Mouse (Mus musculus): ENCODE measurements around the gene Mmgt2.

Mmgt2 gene

GRCm38 (mm10) chr11:62648591-62649391 is at the start of gene Mmgt2:
Gene Mmgt2, plus strand, starts transcription at chr11:62648664.
- peak; percentile 91 to 96 for DNase-seq

GRCm38 (mm10) chr11:62601732-62602618 is 46.5 kb upstream of the Mmgt2 start:
- peak in 1 of 2 experiments; percentile 28 for DNase-seq

GRCm38 (mm10) chr11:62602619-62603311 is 45.7 kb upstream of the Mmgt2 start:
- peak; percentile 98 for DNase-seq

DNA sequence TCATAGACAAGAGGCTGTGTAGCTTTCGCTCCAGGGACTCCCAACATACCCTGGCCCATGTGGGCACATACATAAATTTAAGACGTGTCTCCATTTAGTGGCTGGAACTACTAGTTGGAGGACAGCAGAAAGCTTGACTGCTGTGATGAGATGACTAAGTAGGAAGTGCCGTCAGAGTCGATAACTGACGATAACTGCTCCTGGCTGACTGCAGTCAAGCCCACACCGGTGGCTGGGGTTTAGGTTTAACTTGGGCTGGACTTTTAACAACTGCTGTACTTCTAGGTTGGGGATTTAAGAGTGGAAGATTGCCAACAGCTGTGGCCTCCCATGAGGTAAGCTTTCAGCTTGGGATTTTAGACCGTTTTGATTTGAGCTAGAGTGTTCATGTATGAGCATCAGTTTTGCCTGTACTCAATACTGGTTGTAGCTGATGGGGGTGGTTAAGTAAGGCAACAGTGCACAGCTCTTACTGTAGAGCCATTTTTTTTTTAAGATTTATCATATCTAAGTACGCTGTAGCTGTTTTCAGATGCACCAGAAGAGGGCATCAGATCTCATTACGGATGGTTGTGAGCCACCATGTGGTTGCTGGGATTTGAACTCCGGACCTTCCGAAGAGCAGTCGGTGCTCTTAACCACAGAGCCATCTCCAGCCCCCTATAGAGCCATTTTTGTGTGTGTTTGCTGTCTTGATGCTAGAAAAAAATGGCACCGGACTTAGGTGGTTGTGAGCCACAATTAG is 45.0 kb upstream of the Mmgt2 start:
- DNase-seq, result peak; percentile 38 to 43

- no peak for DNase-seq
These were observed 44.2 kb upstream of the Mmgt2 start for GRCm38 (mm10) chr11:62604123-62604706.

- DNase-seq, result no peak
These were observed 43.4 kb upstream of the Mmgt2 start for GRCm38 (mm10) chr11:62604886-62605618.

GRCm38 (mm10) chr11:62605619-62606298 is 42.7 kb upstream of the Mmgt2 start:
- no peak for DNase-seq

- peak in 1 of 2 experiments; percentile 24 for DNase-seq
These were observed 41.9 kb upstream of the Mmgt2 start for GRCm38 (mm10) chr11:62606299-62607169.

- no peak for DNase-seq
These were observed 41.1 kb upstream of the Mmgt2 start for GRCm38 (mm10) chr11:62607170-62607951.

- no peak for DNase-seq
These were observed 40.6 kb upstream of the Mmgt2 start for GRCm38 (mm10) chr11:62607952-62608201.

DNA sequence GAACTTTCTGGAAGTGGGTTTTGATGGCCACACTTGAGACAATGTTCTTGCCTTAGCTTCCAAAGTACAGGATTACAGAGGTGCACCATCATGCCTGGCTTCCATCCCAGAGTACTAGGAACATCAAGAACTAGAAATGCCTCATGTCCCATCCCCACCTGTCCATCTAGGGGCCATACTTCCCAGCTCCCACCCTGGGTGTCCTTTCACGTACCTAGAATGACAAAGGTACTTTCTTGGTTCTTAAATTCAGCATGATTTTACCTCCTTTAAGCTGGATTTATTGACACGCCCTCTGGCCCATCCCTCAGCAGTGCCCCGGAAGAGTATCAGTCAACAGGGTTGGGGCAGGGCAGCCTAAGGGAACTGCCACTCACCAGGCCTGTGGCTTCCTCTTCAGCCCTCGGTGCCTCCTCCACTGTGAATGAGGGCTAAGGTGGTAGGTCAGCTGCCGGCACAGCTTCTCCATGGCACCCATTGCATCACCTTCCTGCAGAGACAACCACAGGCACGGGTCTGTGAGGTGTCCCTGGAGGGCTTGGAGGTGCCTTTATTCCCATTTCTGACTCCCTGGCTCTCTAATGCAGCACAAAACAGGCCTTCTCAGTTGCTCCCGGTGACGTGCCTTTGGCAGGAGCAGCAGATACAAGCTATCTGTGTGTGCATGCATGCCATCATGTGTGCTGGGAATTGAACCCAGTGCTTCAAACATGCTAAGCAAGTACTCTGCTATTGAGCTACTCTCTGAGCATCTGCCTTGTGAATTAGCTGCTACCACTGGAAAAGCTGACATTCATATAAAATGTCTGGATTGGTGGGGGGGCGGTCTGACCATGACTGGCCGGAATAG is 39.4 kb upstream of the Mmgt2 start:
- no peak for DNase-seq

DNA sequence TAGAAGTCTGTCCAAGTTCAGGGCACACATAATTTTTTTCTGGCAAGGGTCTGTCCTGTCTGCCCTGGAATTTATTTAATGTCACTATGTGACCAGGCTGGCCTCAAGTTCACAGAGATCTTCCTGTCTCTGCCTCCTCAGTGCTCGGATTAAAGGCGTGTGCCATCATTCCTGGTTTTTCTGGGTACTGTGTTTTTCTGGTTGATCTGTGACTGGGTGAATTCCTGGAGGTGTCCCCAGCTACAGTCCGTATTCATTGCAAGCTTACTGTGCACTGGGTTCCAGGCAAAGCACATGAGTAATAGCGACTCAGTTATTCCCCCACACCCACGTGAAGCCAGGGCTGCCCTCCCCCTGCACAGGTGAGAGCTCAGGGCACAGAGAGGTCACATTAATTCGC is 38.2 kb upstream of the Mmgt2 start:
- no peak for DNase-seq

DNA sequence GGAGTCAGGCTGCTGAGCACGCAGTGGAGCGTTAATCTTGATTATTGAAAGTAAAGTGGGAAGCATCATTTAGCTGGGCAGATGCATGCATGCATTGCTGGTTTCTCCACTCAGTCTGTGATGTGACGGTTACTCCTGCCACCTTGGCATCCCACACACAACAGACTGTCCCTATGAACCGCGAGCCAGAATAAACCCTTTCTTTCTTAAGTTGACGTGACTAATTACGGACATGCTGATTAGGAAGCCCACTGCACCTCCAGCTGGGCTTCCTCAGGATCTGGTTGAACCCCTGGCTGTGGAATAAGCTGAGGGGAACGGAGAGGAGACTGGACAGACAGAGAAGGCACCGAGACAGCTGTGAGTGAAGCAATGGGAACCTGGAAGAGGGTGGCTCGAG is 35.9 kb upstream of the Mmgt2 start:
- no peak for DNase-seq

- peak; percentile 97 to 99 for DNase-seq
These were observed 34.7 kb upstream of the Mmgt2 start for GRCm38 (mm10) chr11:62613657-62614365.

DNA sequence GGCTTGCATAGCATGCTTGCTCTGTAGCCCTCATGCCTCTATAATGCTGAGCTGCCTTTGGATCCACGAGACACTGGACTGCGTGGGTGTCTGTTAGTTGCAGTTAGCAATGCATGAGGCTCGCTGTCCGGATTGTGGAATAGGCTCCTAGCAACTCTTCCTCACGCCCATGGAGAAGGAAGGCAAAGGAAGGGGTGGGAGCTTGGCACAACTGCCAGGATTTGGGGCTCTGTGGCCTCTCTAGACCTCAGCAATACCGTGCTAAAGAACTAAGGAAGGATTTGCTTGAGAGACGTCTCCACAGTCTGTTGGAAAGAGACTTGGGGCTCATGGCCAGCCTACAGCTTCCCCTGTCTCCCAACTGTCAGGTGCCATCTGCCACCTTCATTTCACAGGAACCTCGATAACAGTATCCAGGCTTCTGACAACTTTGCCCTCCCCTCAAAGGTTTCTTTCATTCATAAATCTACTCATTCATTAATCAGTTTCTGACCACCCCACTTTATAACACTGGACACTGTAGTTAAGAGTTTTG is 33.5 kb upstream of the Mmgt2 start:
- DNase-seq, result peak; percentile 55 to 61

- DNase-seq, result peak in 1 of 2 experiments; percentile 28
These were observed 33.0 kb upstream of the Mmgt2 start for GRCm38 (mm10) chr11:62615456-62615855.

DNA sequence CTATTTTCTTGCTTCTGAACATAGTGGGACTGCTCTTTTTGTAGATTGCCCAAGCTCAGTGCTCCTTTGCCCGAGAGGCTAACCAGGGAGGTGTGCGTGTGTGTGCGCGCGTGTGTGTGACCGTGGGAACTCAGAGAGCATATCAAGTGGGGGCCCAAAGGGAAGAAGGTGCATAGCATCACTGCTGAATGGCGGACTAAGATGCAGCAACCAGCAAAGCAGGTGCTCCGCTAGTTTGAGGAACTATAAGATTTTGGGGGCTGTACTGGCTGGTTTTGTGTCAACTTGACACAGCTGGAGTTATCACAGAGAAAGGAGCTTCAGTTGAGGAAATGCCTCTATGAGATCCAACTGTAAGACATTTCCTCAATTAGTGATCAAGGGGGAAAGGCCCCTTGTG is 27.4 kb upstream of the Mmgt2 start:
- no peak for DNase-seq

All from cerebellum, postnatal 14 days (tissue).